Mouse (Mus musculus) T-cell, adult 2 months (primary cell): Measurements from ENCODE around the gene Gm12216.

ENCODE experiments used
- DNase-seq: peaks from one replicate; pipeline ENCODE4 v3.0.0; 2022; ENCODE audit warnings: low spot score

Gm12216 gene

GRCm38 (mm10) chr11:53795813-53796212 lies 63.2 kb downstream of the Gm12216 start:
- DNase-seq = no peak

GRCm38 (mm10) chr11:53794671-53795557 lies 64.1 kb downstream of the Gm12216 start:
- DNase-seq = peak; percentile 81

- DNase-seq = no peak
Measured at GRCm38 (mm10) chr11:53794015-53794414, 65.0 kb downstream of the Gm12216 start.

GRCm38 (mm10) chr11:53792986-53793385 lies 66.1 kb downstream of the Gm12216 start:
- DNase-seq = no peak

- no peak for DNase-seq
Measured at GRCm38 (mm10) chr11:53789277-53789676, 69.8 kb downstream of the Gm12216 start.

- no peak for DNase-seq
Measured at GRCm38 (mm10) chr11:53788196-53788595, 70.9 kb downstream of the Gm12216 start.

GRCm38 (mm10) chr11:53786058-53787031 lies 72.7 kb downstream of the Gm12216 start:
- DNase-seq = peak; percentile 50

GRCm38 (mm10) chr11:53785311-53785936 lies 73.6 kb downstream of the Gm12216 start:
- no peak for DNase-seq

- DNase-seq = no peak
Measured at GRCm38 (mm10) chr11:53783288-53783687, 75.8 kb downstream of the Gm12216 start.

- DNase-seq = no peak
Measured at GRCm38 (mm10) chr11:53781964-53782363, 77.1 kb downstream of the Gm12216 start.

GRCm38 (mm10) chr11:53781201-53781775 lies 77.8 kb downstream of the Gm12216 start:
- no peak for DNase-seq

GRCm38 (mm10) chr11:53780262-53780661 lies 78.8 kb downstream of the Gm12216 start:
- no peak for DNase-seq

- no peak for DNase-seq
Measured at GRCm38 (mm10) chr11:53779808-53780207, 79.2 kb downstream of the Gm12216 start.

GRCm38 (mm10) chr11:53778455-53778854 lies 80.6 kb downstream of the Gm12216 start:
- DNase-seq = no peak

GRCm38 (mm10) chr11:53777736-53778135 lies 81.3 kb downstream of the Gm12216 start:
- DNase-seq = no peak

- no peak for DNase-seq
Measured at GRCm38 (mm10) chr11:53774659-53775255, 84.3 kb downstream of the Gm12216 start.

- DNase-seq = no peak
Measured at GRCm38 (mm10) chr11:53773641-53774360, 85.3 kb downstream of the Gm12216 start.

- DNase-seq = no peak
Measured at GRCm38 (mm10) chr11:53773087-53773486, 86.0 kb downstream of the Gm12216 start, which contains the start of gene Gm17334. Gene Gm17334 (minus strand): TSS chr11:53773187.

- DNase-seq = no peak
Measured at GRCm38 (mm10) chr11:53772536-53772935, 86.5 kb downstream of the Gm12216 start.

- DNase-seq = no peak
Measured at GRCm38 (mm10) chr11:53771001-53771744, 87.9 kb downstream of the Gm12216 start.
